Mouse (Mus musculus): ENCODE results near the gene Cntnap5a.
"Not testable (repeated sequence)": the region's sequence is repeated elsewhere in the genome, so short reads cannot be mapped to it uniquely, and the experiment has no call there.

The Cntnap5a gene

DNA sequence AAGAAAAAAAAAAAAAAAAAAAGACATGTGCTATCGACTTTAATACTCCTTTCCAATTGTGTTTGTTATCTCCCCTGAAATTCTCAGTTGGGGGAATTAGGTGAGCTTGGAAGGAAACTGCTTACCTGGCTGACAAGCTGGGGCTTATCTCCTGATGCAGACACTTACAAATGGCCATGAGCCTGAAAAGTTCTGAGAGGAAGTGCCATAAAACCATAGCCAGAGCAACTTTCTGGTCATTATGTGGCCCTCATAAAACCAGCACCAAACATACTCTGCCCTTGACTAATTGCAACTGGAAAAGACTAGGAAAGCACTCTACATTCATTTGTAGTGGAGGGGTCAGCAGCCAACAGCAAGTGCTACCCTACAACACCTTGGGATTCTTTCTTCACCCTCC, 359.5 kb downstream of the Cntnap5a start:
- DNase-seq (ENCODE audit: low read depth, low spot score) = no peak

DNA sequence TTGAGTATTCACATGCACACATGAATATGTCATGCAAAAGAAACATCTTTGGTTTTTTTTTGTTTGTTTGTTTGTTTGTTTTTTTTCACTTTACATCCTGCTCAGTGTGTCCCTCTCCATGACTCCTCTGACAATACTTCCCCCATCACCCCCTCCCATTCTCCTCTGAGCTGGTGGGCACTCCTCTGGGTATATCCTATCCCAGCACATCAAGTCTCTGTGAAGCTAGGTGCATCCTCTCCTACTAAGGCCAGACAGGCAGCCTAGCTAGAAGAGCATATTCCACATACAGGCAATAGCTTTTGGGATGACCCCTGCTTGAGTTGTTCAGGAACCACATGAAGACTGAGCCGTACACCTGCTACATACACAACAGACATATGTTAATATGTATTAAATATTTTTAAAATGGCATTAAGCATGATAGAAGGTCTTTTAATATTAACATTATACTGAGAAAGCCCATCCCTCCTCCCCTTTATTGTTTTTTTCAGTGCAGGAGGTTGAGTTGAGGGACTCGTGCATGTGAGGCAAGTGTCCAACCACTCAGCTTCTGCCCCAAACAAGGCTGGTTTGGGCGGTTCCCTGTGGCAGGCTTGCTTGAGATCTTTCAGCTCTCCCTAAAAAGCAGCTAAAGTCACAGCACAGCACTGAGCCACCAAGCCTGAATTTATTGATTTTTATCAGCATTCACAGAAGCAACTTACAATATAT, 422.6 kb downstream of the Cntnap5a start:
- no peak for DNase-seq (ENCODE audit: low read depth, low spot score)

DNA sequence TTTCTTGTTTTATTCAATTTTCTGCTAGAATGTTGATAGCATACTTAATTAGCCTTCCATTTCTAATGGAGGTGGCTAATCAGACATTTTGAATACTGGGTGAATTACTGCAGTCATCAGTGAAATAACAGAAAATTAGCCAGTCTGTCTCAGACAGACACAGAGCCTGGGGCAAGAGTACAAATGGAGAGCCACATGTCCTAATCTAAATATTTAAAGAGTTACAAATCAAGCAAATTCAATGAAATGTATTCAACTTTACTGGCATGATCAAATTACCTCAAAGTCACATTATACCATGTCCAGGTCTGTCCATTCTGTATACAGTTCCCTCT, 423.1 kb downstream of the Cntnap5a start:
- DNase-seq (ENCODE audit: low read depth, low spot score) = no peak

DNA sequence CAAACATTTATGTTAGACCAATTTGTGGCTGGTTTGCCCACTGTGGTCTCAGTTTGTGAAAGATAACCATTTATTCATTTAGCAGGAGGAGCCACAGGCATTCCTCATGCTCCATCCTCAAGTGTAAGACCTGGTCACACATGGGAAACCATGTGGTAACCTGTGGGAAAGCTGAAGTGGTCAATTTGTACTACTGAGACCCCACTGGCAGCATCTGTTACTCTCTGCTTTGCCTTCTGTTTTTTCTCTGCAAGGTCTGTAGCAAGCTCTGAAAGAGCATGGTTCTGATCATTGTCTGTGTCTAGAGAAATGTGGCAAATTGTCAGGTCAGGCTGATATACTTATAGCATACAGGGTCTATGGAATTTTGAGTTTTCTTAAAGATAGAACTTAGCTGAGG, 423.8 kb downstream of the Cntnap5a start:
- no peak for DNase-seq (ENCODE audit: low read depth, low spot score)

DNA sequence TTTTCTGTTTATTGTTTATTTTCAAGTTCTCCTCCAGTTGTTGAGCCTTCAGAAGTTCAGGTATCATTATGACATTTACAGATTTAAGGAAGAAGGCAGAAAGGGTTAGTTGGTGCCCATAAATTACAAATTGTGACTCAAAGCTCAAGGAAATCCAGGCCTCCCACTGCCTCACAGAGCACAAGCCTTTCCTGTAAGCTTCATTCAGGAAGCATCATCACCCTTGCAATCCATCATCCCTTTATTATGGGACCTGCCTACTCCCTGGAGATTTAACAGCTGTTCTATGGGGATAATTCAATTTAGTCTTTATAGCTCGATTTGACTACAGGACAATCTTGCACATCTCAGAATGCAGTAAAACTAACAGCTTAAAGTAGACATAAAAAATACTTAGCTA, 441.2 kb downstream of the Cntnap5a start:
- DNase-seq (ENCODE audit: low read depth, low spot score) = no peak

DNA sequence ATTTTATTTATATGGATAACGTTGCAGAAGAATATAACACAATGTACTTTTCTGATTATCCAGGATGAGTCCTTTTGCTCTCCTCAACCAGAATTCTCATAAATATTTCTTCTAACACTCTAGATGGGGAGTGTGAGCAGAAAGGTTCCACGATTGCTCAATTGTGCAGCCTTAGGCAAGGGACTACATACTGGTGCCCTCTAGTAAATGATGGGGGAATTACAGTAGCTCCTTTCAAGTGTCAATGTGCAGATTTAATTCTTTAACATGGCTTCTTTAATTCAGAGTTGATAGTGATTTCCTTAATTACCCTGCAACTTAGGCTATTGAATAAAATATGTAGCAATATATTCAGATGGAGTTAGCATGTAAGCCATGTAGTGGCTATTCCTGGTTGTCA, 442.5 kb downstream of the Cntnap5a start:
- no peak for DNase-seq (ENCODE audit: low read depth, low spot score)

DNA sequence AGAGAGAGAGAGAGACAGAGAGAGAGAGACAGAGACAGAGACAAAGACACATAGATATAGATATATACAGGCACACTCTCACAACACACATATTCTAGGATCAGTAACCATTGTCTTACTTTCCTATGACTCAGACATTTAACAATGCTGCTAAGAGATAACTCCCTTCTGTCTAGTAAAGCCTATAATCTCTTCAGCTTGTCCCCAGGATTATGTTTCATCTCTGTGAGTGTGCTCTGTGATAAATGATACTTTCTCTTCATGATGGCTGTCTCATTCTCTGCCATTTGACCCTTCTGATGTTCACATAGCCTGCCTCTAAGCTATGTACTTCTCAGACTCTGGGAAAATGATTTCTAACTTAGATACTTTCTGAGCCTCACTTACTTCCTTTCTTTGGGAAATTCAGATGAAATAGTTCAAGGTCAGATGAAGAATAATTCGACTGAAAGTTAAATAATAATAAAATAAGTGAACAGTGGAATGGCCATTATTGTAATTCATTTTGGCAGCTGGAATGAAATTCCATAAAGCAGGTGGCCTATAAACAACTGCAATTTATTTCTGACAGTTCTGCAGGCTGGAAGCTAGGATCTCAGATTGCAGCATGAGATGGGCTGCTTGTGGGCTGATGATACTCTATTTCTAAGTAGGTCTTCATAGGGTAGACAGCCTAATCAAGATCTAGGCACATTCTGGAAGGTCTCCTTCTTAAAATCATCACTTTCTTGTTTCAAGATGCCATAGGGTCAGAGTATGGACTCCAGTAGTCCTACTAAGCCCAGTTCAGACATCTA, 444.1 kb downstream of the Cntnap5a start:
- DNase-seq (ENCODE audit: low read depth, low spot score) = no peak

DNA sequence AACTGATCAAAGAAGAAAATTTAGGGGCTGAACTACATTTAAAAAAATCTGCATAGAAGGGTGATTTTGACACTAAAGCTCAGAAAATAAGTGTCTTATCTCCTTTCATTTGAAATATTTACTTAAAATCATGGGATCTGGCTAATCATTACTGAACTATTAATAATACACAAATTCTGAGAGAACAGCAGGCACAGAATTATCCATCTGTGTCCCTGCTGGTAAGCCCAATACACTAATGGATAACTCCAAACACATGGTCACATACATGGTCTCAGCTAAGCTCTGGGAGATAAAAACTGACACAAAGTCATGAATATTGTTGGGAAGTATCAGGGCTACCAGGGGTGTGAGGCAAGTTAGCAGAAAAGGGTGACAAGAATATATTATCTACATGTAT, 447.9 kb downstream of the Cntnap5a start:
- no peak for DNase-seq (ENCODE audit: low read depth, low spot score)

DNA sequence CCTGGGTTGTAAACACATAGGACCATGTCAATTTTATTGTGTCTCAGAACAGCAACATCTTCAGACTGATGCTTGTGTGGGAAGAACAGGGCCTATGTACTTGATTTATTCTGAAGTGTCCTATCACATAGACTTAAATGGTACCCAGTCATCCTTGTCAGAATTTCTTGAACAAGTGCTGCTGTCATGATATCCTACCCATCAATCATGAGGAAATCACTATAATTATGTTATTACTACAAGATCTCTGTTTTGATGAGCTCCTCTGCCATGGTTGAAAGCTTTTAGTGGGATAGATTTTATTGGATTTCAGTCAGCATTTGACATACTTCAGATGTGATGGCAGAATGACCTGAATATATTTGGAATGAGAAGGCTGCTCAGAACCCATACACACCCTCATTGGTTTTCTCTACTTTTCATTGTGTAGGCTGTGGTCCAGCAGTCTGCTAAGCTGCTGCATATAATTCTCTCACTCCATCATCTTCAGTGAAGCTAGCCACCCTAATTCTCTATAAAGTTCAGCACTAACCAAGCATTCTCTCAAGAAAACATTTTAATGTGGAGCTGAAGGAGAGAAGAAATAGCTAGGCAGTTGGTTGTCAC, 465.3 kb downstream of the Cntnap5a start:
- no peak for DNase-seq (ENCODE audit: low read depth, low spot score)

DNA sequence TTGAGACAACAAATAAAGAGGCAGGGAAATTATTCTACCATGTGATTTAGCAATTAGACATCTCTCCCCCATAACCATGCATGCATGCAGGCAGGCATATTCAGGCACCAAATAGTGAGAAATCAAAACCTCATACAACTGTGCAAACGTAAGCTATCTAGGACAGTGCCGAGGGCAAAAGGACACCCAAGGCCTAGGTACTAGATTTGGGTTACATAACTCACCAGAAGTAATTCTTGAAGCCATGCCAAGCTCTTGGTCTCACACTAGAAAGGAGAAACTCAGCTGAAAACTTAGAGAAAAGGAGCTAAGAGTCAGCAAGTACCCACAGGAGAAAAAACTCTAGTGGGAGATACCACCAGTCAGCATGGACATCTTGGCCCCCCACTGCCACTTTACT, 499.9 kb downstream of the Cntnap5a start:
- DNase-seq (ENCODE audit: low read depth, low spot score) = no peak

DNA sequence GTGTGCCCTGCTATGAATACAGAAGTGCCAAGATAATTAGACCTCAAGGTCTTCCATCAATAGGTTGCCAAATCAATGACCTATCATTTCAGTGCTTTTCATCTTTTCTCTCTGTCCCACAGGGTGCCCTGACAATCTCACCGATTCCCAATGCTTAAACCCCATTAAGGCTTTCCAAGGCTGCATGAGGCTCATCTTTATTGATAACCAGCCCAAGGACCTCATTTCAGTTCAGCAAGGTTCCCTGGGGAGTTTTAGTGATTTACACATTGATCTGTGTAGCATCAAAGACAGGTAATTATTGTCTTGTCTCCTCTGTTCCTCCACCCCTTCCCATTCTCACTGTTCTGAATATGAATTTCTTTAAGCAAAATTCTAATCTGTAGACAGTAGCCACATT, 503.6 kb downstream of the Cntnap5a start:
- not testable (repeated sequence) for DNase-seq (ENCODE audit: low read depth, low spot score)

DNA sequence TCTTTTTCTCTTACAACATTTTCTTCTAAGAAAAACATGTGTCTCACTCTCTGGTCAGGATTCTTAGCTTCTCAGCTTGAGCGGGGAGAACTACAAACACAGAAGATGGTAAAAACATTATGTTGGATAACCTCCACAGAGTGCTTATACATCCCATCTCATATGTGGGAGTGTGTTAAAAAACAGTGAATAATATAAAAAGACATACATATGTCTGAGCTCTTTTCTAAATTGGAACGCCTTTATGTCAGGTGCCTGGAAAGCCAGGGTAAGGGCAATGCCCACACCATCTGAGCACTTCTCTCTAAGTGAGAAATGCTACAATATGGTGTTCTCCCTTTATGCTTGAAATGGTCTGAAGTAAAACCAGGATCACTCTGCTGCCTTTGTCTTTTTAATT, 507.7 kb downstream of the Cntnap5a start:
- DNase-seq (ENCODE audit: low read depth, low spot score) = no peak

DNA sequence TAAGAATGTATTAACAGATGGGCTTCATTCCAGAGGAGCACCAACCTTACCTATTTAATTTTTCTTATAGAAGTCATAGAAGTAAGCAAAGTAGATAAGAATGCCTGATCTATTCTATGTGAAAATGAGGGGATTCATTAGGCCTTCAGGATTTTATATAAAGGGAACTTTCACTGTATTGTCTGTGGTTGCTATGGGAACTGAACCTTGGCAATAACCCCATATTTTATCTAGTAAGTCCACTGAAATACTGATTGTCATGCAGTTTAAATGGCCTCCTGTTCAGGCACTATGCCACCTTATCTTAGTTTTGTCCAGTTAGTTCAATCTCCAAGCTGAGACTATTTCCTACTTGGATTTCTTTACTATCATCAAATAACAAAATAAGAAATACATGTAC, 532.3 kb downstream of the Cntnap5a start:
- DNase-seq (ENCODE audit: low read depth, low spot score) = no peak

DNA sequence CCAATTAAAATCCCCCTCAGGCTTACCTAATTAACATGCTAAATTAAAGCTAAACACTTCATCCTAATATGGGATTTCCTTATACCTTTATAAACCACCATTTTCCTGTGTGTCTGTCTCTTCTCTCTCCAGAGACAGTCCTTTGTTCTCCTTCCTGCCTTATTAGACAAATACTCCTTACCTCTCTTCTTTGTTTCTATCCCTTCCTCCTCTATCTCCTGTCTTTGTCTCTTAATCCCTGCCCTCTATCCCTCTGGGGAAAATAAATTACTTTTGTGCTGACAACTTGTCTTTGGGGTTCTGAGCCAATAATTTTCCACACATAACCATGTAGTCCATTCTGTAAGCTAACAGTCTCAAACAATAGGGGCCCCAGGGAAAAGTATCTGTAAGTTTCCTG, 556.0 kb downstream of the Cntnap5a start:
- no peak for DNase-seq (ENCODE audit: low read depth, low spot score)

DNA sequence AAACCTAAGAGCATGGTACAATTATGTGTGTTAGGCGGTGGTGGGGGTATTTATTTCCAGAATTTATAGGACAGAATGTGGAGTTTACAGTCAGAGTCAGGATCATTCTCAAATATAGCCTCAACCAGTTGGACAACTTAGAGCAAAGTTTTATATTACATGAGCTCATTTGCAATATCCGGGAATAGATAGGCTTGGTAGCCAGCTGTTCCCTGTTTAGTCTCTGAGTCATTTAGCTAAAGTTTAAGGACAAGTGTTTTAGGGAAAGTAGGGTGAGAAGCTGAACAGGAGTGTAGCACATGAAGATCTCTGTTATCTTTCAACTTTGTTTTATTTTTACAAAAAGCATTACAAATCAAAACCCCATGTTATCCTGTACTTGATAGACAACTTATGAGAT, 559.3 kb downstream of the Cntnap5a start:
- DNase-seq (ENCODE audit: low read depth, low spot score) = no peak

DNA sequence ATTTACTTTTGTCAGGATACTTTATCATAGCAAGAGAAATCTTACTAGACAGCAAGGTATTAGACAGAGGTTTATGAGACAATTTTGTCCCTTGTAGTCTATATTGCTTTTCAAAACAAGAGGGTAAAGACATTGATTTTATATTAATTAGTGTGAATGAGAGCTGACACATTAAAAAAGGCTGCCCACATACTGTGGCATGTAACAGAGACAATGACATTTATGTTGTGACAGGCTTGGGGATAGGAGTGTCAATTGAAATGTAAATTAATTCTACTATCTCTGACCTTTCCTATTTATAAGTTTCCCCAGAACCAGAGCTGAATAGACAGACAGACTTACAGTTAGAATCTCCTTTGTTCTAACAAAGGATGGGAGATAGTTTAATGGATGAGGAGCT, 596.6 kb downstream of the Cntnap5a start:
- DNase-seq (ENCODE audit: low read depth, low spot score) = no peak

DNA sequence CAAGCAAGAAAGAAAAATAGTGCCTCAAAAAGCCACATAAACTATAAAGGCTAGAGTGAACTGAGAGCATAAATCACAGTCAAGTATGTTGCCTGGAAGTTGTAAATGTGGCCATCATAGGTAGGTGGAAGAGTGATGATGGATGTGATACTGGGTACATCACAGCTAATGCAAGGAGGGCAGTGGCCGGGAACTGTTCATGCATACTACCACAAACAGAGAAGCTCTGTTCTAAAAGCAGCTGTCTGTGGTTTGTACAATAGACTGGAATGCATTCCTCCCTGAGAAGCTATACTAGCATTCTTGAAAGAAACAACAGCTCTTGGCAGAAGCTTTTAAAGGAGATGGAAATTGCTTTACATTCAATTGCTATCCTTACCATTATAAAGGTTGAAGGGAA, 599.4 kb downstream of the Cntnap5a start:
- DNase-seq (ENCODE audit: low read depth, low spot score) = no peak

DNA sequence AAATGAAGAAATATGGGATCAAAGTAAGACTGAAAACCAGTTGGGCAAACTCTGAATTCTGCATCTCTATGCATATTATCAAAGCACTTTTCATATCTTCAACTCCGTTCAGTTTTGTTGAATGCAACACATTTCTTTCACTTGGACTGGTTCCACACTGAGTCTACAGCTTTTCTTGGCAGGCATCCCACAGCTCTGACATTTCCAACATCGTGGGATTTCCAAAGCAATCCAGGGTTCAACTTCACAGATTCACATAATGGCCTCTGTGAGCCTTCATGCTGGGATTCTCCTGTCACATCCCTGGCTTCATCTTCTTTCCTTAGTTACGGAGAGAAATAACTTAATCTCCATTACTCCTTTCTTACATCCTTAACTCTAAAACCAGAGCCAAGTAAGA, 622.0 kb downstream of the Cntnap5a start:
- no peak for DNase-seq (ENCODE audit: low read depth, low spot score)

DNA sequence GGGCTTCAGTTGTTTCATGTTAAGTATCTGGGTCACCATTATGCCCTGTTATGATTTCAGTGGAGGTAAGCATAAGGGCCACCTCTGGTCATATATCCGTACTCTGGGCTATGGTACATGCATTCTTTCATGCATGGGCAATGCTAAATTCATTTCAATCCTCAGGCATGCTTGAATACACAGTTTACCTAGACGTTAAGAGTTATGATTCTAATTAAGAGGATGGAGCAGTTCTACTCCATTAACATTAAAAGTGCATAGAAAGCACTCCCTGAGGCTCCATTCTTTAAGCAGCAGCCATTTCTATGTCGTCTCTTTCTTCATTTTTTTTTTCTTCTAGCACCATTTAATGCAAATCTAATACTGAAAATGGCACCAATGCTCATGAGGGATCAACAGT, 627.0 kb downstream of the Cntnap5a start:
- DNase-seq (ENCODE audit: low read depth, low spot score) = no peak

DNA sequence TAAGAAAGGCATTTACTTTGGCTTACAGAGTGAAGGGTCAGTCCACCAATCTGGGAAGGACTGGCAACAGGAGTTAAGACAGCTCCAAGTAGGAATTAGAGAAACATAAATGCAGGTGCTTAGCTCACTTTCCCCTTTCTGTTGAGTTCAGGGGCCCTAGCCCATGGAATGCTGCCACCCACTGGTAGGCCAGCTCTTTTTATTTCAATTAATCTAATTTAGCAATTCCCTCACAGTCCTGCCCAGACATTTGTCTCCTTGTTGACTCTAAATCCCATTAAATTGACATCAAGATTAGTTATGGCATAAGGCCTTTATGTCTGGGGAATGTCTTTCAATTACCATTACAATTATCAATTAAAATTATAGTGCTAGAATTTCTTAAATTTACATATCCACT, 628.7 kb downstream of the Cntnap5a start:
- no peak for DNase-seq (ENCODE audit: low read depth, low spot score)

DNA sequence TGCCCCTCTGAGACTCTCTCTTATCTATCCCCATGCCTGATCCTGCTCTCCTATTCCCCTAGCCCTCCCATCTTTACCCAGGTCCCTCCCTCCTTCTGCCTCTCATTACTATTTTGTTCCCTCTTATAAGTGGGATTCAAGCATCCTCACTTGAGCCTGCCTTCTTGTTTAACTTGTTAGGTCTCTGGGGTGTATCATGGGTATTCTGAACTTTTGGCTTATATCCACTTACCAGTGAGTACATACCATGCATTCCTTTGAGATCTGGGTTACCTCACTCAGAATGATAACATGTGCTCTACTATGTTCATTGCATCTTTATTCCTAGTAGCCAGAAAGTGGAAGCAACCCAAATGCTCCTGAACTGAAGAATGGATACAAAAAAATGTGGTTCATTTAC, 639.9 kb downstream of the Cntnap5a start:
- DNase-seq (ENCODE audit: low read depth, low spot score) = no peak

DNA sequence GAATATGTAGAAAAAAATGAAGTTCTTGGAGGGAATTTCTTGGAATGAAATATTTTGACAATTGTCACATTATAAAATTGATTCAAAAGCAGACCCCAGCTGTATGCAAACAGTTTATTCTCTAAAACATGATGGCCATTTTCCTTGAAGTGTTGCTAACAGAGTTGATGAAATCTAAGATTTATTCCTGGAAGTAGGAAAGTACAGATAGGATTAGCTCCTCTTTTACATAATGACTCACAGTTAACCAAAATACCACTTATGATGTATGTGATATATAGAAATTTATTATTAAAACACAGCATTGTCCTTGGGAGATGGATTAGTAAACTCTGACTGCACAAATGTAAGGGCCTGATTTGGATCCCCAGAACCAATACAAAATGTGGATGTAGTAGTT, 669.1 kb downstream of the Cntnap5a start:
- no peak for DNase-seq (ENCODE audit: low read depth, low spot score)

DNA sequence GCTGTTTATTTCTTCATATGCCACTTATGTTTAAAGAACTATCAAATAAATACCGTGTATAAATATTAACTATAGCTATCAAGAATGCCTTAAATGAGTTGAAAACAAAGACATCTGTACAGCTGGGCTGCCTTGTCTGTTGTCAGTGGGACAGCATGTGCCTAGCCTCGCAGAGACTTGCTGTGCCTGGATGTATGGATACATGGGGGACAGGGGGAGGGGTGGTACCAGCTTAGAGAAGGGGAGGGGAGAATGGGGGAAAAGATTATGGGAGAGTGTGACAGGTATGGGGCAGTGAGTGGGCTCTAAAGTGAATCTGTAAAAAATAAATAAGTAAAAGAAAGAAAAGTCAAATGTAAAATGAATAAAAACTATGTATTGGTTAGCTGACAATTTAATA, 681.0 kb downstream of the Cntnap5a start:
- no peak for DNase-seq (ENCODE audit: low read depth, low spot score)
